Mouse (Mus musculus): ENCODE data around the gene Vac14. TPM values are rescaled to one million over a fixed set of nuclear protein-coding genes. Genes with fewer than 3 reads are reported as not detected.

Vac14 gene
- polyA plus RNA-seq, 1 experiment from 2014 or later: 19.6 TPM

- Histone ChIP-seq H3K9me3 (ENCODE audit: control insufficient read depth, low read length) (no peaks in the 10 kb centered on the region), H3K9ac (ENCODE audit: low read length) (0 out of 2 replicates have a peak overlapping the region, but pooled peaks have one; percentile 18), H3K4me1 (ENCODE audit: control insufficient read depth in 2 of 2, insufficient read depth in 2 of 2, low read length in 2 of 2) (peaks cover 27 to 41% of the 10 kb centered on the region in 2 experiments), H3K4me3 (ENCODE audit: control insufficient read depth in 1 of 2, insufficient read depth in 1 of 2, low read depth in 1 of 2, low read length in 2 of 2) (no peak overlapping the region), H3K27me3 (ENCODE audit: control insufficient read depth, insufficient read depth, low read length) (no peaks in the 10 kb centered on the region), H3K36me3 (ENCODE audit: control insufficient read depth, insufficient read depth, low read length) (peaks cover 22% of the 10 kb centered on the region), H3K27ac (replicated peaks in 1 of 2; ENCODE audit: control insufficient read depth in 1 of 2, insufficient read depth in 1 of 2, low read depth in 2 of 2, low read length in 2 of 2) (peak overlapping the region; percentile 26 to 55), H3K4me2 (ENCODE audit: low read length) (no peak overlapping the region)
- ATAC-seq (ENCODE audit: insufficient number of reproducible peaks, insufficient read depth, low FRiP score, low read depth): no peak
- WGBS: 73% methylated on average over 6 of the region's 6 CpGs
These were observed 52.9 kb downstream of the Vac14 start for GRCm38 (mm10) chr8:110671309-110671708.

- no peak for ATAC-seq (ENCODE audit: insufficient number of reproducible peaks, insufficient read depth, low FRiP score, low read depth)
- peaks cover 35 to 48% of the 10 kb centered on the region in 2 experiments for H3K4me1 ChIP-seq (ENCODE audit: control insufficient read depth in 2 of 2, insufficient read depth in 2 of 2, low read length in 2 of 2)
- 78% methylated on average over 2 of the region's 2 CpGs for WGBS
- H3K9ac ChIP-seq (ENCODE audit: low read length): no peak overlapping the region
- H3K27me3 ChIP-seq (ENCODE audit: control insufficient read depth, insufficient read depth, low read length): no peaks in the 10 kb centered on the region
- H3K36me3 ChIP-seq (ENCODE audit: control insufficient read depth, insufficient read depth, low read length): peaks cover 22% of the 10 kb centered on the region
- no peak overlapping the region for H3K4me3 ChIP-seq (ENCODE audit: control insufficient read depth in 1 of 2, insufficient read depth in 1 of 2, low read depth in 1 of 2, low read length in 2 of 2)
- peak overlapping the region; percentile 26 to 55; a peak in 3 of 4 replicates for H3K27ac ChIP-seq (replicated peaks in 1 of 2; ENCODE audit: control insufficient read depth in 1 of 2, insufficient read depth in 1 of 2, low read depth in 2 of 2, low read length in 2 of 2)
- no peaks in the 10 kb centered on the region for H3K9me3 ChIP-seq (ENCODE audit: control insufficient read depth, low read length)
- no peak overlapping the region for H3K4me2 ChIP-seq (ENCODE audit: low read length)
These were observed 53.7 kb downstream of the Vac14 start for GRCm38 (mm10) chr8:110672133-110672532.

GRCm38 (mm10) chr8:110673168-110673567 is 54.8 kb downstream of the Vac14 start:
- WGBS: 71% methylated on average over 2 of the region's 2 CpGs
- Histone ChIP-seq H3K4me1 (ENCODE audit: control insufficient read depth in 2 of 2, insufficient read depth in 2 of 2, low read length in 2 of 2) (peaks cover 37 to 47% of the 10 kb centered on the region in 2 experiments), H3K36me3 (ENCODE audit: control insufficient read depth, insufficient read depth, low read length) (peaks cover 25% of the 10 kb centered on the region), H3K4me3 (ENCODE audit: control insufficient read depth in 1 of 2, insufficient read depth in 1 of 2, low read depth in 1 of 2, low read length in 2 of 2) (no peak overlapping the region), H3K27ac (replicated peaks in 1 of 2; ENCODE audit: control insufficient read depth in 1 of 2, insufficient read depth in 1 of 2, low read depth in 2 of 2, low read length in 2 of 2) (0 out of 4 replicates have a peak overlapping the region, but pooled peaks of 1 of the 2 experiments have one; percentile 6), H3K9ac (ENCODE audit: low read length) (no peak overlapping the region), H3K4me2 (ENCODE audit: low read length) (no peak overlapping the region), H3K27me3 (ENCODE audit: control insufficient read depth, insufficient read depth, low read length) (no peaks in the 10 kb centered on the region), H3K9me3 (ENCODE audit: control insufficient read depth, low read length) (no peaks in the 10 kb centered on the region)
- no peak for ATAC-seq (ENCODE audit: insufficient number of reproducible peaks, insufficient read depth, low FRiP score, low read depth)

GRCm38 (mm10) chr8:110674589-110674988 is 56.2 kb downstream of the Vac14 start:
- no peaks in the 10 kb centered on the region for H3K27me3 ChIP-seq (ENCODE audit: control insufficient read depth, insufficient read depth, low read length)
- peaks cover 37 to 41% of the 10 kb centered on the region in 2 experiments for H3K4me1 ChIP-seq (ENCODE audit: control insufficient read depth in 2 of 2, insufficient read depth in 2 of 2, low read length in 2 of 2)
- peaks cover 25% of the 10 kb centered on the region for H3K36me3 ChIP-seq (ENCODE audit: control insufficient read depth, insufficient read depth, low read length)
- no peak overlapping the region for H3K4me2 ChIP-seq (ENCODE audit: low read length)
- WGBS: 90% methylated on average over 1 of the region's 1 CpGs
- ATAC-seq (ENCODE audit: insufficient number of reproducible peaks, insufficient read depth, low FRiP score, low read depth): no peak
- no peak overlapping the region for H3K4me3 ChIP-seq (ENCODE audit: control insufficient read depth in 1 of 2, insufficient read depth in 1 of 2, low read depth in 1 of 2, low read length in 2 of 2)
- no peaks in the 10 kb centered on the region for H3K9me3 ChIP-seq (ENCODE audit: control insufficient read depth, low read length)
- H3K9ac ChIP-seq (ENCODE audit: low read length): no peak overlapping the region
- H3K27ac ChIP-seq (replicated peaks in 1 of 2; ENCODE audit: control insufficient read depth in 1 of 2, insufficient read depth in 1 of 2, low read depth in 2 of 2, low read length in 2 of 2): no peak overlapping the region

- peak; percentile 44 for ATAC-seq (ENCODE audit: insufficient number of reproducible peaks, insufficient read depth, low FRiP score, low read depth)
These were observed 58.3 kb downstream of the Vac14 start for GRCm38 (mm10) chr8:110676702-110677101.

GRCm38 (mm10) chr8:110677174-110677660 is 58.8 kb downstream of the Vac14 start:
- WGBS: 87% methylated on average over 5 of the region's 5 CpGs
- Histone ChIP-seq H3K36me3 (ENCODE audit: control insufficient read depth, insufficient read depth, low read length) (peaks cover 20% of the 10 kb centered on the region; the same call in 1 of the 2 replicates), H3K27ac (replicated peaks in 1 of 2; ENCODE audit: control insufficient read depth in 1 of 2, insufficient read depth in 1 of 2, low read depth in 2 of 2, low read length in 2 of 2) (peak overlapping the region; percentile 79 to 89), H3K9me3 (ENCODE audit: control insufficient read depth, low read length) (no peaks in the 10 kb centered on the region), H3K27me3 (ENCODE audit: control insufficient read depth, insufficient read depth, low read length) (no peaks in the 10 kb centered on the region), H3K4me2 (ENCODE audit: low read length) (no peak overlapping the region), H3K4me3 (ENCODE audit: control insufficient read depth in 1 of 2, insufficient read depth in 1 of 2, low read depth in 1 of 2, low read length in 2 of 2) (no peak overlapping the region), H3K4me1 (ENCODE audit: control insufficient read depth in 2 of 2, insufficient read depth in 2 of 2, low read length in 2 of 2) (peaks cover 15 to 20% of the 10 kb centered on the region in 2 experiments), H3K9ac (ENCODE audit: low read length) (no peak overlapping the region)
- no peak for ATAC-seq (ENCODE audit: insufficient number of reproducible peaks, insufficient read depth, low FRiP score, low read depth)

More at GRCm38 (mm10) chr8:110676702-110677101, 58.3 kb downstream of the Vac14 start:
- Histone ChIP-seq H3K36me3 (ENCODE audit: control insufficient read depth, insufficient read depth, low read length) (peaks cover 25% of the 10 kb centered on the region), H3K27me3 (ENCODE audit: control insufficient read depth, insufficient read depth, low read length) (no peaks in the 10 kb centered on the region), H3K9ac (ENCODE audit: low read length) (no peak overlapping the region), H3K9me3 (ENCODE audit: control insufficient read depth, low read length) (no peaks in the 10 kb centered on the region), H3K4me3 (ENCODE audit: control insufficient read depth in 1 of 2, insufficient read depth in 1 of 2, low read depth in 1 of 2, low read length in 2 of 2) (no peak overlapping the region), H3K4me1 (ENCODE audit: control insufficient read depth in 2 of 2, insufficient read depth in 2 of 2, low read length in 2 of 2) (peaks cover 19 to 21% of the 10 kb centered on the region in 2 experiments), H3K27ac (replicated peaks in 1 of 2; ENCODE audit: control insufficient read depth in 1 of 2, insufficient read depth in 1 of 2, low read depth in 2 of 2, low read length in 2 of 2) (peak overlapping the region; percentile 79 to 89), H3K4me2 (ENCODE audit: low read length) (0 out of 2 replicates have a peak overlapping the region, but pooled peaks have one; percentile 22)
- WGBS: 17% methylated on average over 5 of the region's 5 CpGs

- WGBS: 53% methylated on average over 3 of the region's 3 CpGs
- ATAC-seq (ENCODE audit: insufficient number of reproducible peaks, insufficient read depth, low FRiP score, low read depth): no peak
- peaks cover 24% of the 10 kb centered on the region for H3K36me3 ChIP-seq (ENCODE audit: control insufficient read depth, insufficient read depth, low read length)
- H3K27me3 ChIP-seq (ENCODE audit: control insufficient read depth, insufficient read depth, low read length): no peaks in the 10 kb centered on the region
- no peak overlapping the region for H3K9ac ChIP-seq (ENCODE audit: low read length)
- H3K27ac ChIP-seq (replicated peaks in 1 of 2; ENCODE audit: control insufficient read depth in 1 of 2, insufficient read depth in 1 of 2, low read depth in 2 of 2, low read length in 2 of 2): no peak overlapping the region
- peaks cover 15 to 20% of the 10 kb centered on the region in 2 experiments for H3K4me1 ChIP-seq (ENCODE audit: control insufficient read depth in 2 of 2, insufficient read depth in 2 of 2, low read length in 2 of 2)
- no peaks in the 10 kb centered on the region for H3K9me3 ChIP-seq (ENCODE audit: control insufficient read depth, low read length)
- H3K4me3 ChIP-seq (ENCODE audit: control insufficient read depth in 1 of 2, insufficient read depth in 1 of 2, low read depth in 1 of 2, low read length in 2 of 2): no peak overlapping the region
- no peak overlapping the region for H3K4me2 ChIP-seq (ENCODE audit: low read length)
These were observed 60.6 kb downstream of the Vac14 start for GRCm38 (mm10) chr8:110678989-110679388.

GRCm38 (mm10) chr8:110687726-110688125 is 69.3 kb downstream of the Vac14 start:
- Histone ChIP-seq H3K4me1 (ENCODE audit: control insufficient read depth in 2 of 2, insufficient read depth in 2 of 2, low read length in 2 of 2) (peaks cover 15 to 22% of the 10 kb centered on the region in 2 experiments), H3K9ac (ENCODE audit: low read length) (no peak overlapping the region; the same call in 1 of the 2 replicates), H3K27me3 (ENCODE audit: control insufficient read depth, insufficient read depth, low read length) (no peaks in the 10 kb centered on the region), H3K27ac (replicated peaks in 1 of 2; ENCODE audit: control insufficient read depth in 1 of 2, insufficient read depth in 1 of 2, low read depth in 2 of 2, low read length in 2 of 2) (peak overlapping the region; percentile 68 to 77), H3K4me2 (ENCODE audit: low read length) (no peak overlapping the region), H3K9me3 (ENCODE audit: control insufficient read depth, low read length) (no peaks in the 10 kb centered on the region), H3K4me3 (ENCODE audit: control insufficient read depth in 1 of 2, insufficient read depth in 1 of 2, low read depth in 1 of 2, low read length in 2 of 2) (no peak overlapping the region), H3K36me3 (ENCODE audit: control insufficient read depth, insufficient read depth, low read length) (peaks cover 30% of the 10 kb centered on the region)
- WGBS: 40% methylated on average over 5 of the region's 5 CpGs
- no peak; the same call in 1 of the 2 replicates for ATAC-seq (ENCODE audit: insufficient number of reproducible peaks, insufficient read depth, low FRiP score, low read depth)
